Mouse (Mus musculus) layer of hippocampus, adult 8-10 months (tissue): ENCODE measurements around the gene Espnl. TPM values are rescaled to one million over a fixed set of nuclear protein-coding genes. Genes with fewer than 3 reads are reported as not detected.

Experiments
- DNase-seq, 2 experiments: peaks; one replicate each; pipeline ENCODE4 v3.0.0; 2022; ENCODE audit warnings: low spot score in 2 of 2
- total RNA-seq, 4 experiments: library from RNA; stranded (reverse); gene quantifications; 2 replicates each; pipeline ENCODE4 v1.2.4; 2022

Espnl gene
- total RNA-seq, 4 experiments from 2014 or later = 0.16 TPM; not detected in 3

DNA sequence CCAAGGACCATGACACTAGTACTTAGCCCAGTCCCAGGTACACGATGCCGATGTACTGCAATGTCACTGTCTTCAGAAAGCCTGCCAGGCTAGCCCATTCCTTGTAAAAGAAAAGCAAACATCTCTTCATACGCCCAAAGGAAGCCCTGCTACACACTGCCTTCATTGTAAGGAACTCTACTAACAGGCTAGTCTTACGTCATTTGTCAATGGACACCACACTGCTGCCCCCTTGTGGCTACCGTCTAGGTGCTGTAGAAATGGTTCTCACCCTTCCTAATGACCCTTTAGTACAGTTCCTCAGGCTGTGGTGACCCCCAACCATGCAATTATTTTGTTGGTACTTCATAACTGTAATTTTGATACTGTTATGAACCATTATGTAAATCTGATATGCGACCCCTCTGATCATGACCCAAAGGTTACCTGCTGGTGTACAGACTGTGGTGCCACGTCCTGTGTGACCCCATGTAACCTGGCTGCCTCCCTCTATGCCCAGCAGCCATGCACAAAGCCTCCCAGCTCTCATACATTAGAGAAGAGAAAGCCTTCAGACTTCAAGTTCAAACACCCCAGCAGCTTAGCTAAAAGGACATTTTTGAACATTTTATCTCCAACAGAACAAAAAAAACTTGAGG is 58.7 kb downstream of the Espnl start:
- DNase-seq = peak; percentile 43 to 78

DNA sequence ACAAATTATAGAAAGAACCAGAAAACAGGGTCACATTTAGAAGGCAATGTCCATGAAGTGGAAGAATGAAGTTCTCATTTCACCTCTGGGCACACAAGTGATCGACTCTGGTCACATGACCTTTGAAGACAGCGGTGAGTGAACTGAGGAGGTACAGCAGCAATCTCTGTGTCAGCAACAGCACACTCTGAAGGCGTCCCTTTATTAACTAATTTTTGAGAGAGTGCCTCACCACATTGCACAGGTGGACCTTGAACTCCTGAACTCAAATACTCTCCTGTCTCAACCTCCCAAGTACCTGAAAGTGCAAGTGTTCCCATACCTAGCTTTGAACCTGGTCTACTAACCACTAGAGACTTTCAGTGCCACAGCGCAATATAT is 59.2 kb downstream of the Espnl start:
- no peak for DNase-seq

DNA sequence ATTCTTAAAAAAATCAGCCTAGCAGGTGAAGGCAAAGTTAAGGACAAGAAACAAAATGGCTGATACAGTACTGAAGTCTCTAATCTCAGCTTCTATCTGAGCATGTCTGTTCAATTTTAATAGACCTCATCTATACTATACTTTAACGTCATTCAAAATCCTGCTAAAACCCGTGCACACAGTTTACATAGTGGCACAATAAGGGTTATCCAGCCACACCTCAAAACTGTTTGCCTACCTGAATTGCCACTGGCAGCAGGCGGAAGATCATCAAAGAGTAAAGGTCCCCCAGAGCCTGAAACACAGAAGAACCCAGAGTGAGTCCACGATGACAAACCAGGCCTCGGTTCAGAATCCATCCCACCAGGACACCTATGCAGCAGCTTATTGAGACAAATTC is 68.5 kb downstream of the Espnl start:
- no peak for DNase-seq

DNA sequence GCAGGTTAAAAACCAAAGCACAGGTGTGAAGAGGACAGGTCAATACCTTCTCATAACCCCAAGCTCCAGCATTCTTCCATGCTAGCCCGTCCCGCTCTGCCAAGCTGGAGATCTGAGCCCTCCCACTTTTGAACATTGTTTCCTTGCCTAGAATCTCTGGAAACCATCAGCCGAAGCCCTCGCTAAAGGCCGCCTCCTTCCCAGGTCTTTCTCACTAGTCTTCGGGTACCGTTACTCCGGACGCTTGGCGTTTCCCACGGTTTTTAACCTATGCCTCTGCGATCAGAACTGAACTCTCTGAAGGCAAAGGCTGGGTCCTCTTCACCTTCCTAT is 76.0 kb downstream of the Espnl start:
- DNase-seq = no peak

Other genes starting within 250 kb of the Espnl start
- gene Rbm44, start 177.0 kb upstream of the Espnl start, total RNA-seq = under 1 TPM in 1 of 4 experiments, not detected in 3; 0.23 TPM
- 10 to 100 TPM; 55.1 to 62.5 (median 56.6) TPM for gene Ramp1, start 142.3 kb upstream of the Espnl start, total RNA-seq
- gene Ube2f, start 71.8 kb upstream of the Espnl start, total RNA-seq = 10 to 100 TPM; 48.0 to 48.9 (median 48.6) TPM
- gene Scly, start 23.7 kb upstream of the Espnl start, total RNA-seq = 10 to 100 TPM; 21.8 to 24.6 (median 22.2) TPM
- not detected for gene Klhl30, start 28.9 kb downstream of the Espnl start, total RNA-seq
- not detected for gene Erfe, start 44.4 kb downstream of the Espnl start, total RNA-seq
- gene Ilkap, start 76.7 kb downstream of the Espnl start, total RNA-seq = 10 to 100 TPM; 58.7 to 73.1 (median 64.3) TPM
- gene Hes6, start 92.0 kb downstream of the Espnl start, total RNA-seq = 10 to 100 TPM; 15.0 to 20.8 (median 16.2) TPM
- 10 to 100 TPM; 20.4 to 37.6 (median 30.4) TPM for gene Per2, start 137.2 kb downstream of the Espnl start, total RNA-seq
- gene Traf3ip1, start 172.6 kb downstream of the Espnl start, total RNA-seq = 10 to 100 TPM; 13.3 to 14.6 (median 13.8) TPM
- 10 to 100 TPM; 34.7 to 38.2 (median 36.4) TPM for gene Asb1, start 218.5 kb downstream of the Espnl start, total RNA-seq